Mouse (Mus musculus): Measurements from ENCODE around the gene Zgrf1. TPM values are rescaled to one million over a fixed set of nuclear protein-coding genes. Genes with fewer than 3 reads are reported as not detected.
A peak's percentile ranks its signal among the peaks of the same experiment; 100 is the strongest.

The Zgrf1 gene
- 19.8 and 22.3 TPM in 2 replicates for polyA plus RNA-seq (2016; fragmentation: Nextera tagmentation; extraction: Ambion mirVana)

DNA sequence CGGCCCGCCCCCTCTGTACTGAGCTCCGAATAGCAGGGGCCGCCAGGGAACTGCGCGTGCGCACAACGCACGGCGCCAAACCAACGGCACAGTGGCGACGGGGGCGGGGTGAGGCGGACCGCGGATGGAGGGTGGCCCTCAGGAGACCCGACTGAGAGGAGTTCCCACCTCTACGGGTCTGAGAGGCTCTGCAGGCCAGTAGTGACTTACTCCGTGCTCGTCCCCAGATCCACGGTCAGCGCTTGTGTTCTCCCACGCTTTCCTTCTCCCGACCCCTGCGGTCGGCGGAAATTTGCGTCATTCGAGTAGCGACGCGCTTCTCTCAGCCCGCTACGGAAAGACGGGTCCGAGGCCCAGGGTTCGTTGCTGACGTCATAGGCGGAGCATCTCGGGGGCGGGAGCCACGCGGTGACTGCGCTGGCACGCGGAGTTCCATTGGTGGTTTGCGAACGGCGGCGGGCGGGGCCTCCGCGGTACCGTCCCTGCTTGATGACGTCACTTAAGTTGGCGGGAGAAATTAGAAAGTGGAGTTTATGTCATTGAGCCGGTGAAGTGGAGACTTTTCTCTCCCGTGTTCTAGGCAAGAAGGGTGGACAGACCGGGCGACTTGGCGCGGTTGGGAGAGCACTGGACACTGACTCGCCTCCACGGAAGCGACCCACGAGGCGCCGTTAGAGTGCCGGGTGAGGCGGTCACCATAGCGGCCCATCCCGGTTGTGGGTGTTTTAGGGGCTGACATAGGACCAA, at the start of gene Zgrf1, which contains the start of gene Larp7:
Gene Zgrf1 (plus strand): TSS at position 517 of the 747 bp plus-strand sequence.
Gene Larp7 (minus strand): TSS at position 377 of the 747 bp plus-strand sequence.
- under 1% methylated on average over 73 of the region's 73 CpGs for WGBS
- Histone ChIP-seq H3K27me3 (replicated peaks; ENCODE audit: low read depth, poor library complexity, severe bottlenecking) (no peaks in the 10 kb centered on the region), H3K9me3 (no peaks in the 10 kb centered on the region), H3K36me3 (replicated peaks) (peaks cover 26% of the 10 kb centered on the region), H3K4me3 (peak within 1 kb of the TSS; percentile 87), H3K4me1 (peaks cover 16% of the 10 kb centered on the region), H3K27ac (replicated peaks) (peak within 1 kb of the TSS; percentile 94)
- peak; percentile 98 for DNase-seq (ENCODE audit: low spot score)

DNA sequence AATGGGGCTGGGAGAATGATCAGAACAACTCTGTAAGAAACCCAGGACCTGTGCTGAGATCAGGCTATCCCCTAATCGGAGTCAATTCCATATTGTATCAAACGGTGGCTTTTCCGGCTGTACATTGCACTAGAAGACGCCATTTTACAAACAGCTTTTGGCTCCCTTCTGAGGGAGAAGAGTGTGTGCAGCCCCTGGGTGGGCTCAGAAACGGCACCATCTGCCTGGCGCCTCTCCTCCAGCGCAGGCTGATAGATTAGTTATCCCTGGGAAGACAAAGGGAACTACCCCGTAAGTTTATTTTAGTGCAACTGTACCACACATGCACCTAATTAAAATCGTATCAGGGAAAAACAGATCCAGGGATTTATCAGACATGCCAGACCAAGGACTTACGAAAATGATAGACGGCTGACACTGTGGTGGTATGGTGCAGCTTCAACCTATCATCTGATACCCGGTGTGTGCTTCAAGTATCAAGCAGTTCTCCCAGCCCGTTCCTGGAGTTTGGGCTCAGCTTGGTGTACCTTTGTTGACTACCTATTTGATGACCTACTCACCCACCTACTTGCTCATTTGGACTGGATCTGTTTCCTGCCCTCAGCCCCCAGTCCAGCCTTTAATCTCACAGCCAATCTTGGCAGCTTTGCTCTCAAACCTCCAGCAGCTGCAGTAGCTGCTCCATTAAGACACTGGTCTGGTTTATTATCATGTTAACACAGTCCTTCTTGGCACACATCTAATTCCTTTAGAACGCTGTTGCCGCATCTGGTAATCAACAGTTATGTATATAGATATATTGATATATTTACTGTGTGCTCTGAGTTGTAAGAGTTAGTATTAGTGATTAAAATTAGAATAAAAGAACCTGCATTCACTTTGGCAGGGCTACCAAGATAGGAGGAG, 45.2 kb upstream of the Zgrf1 start:
- DNase-seq (ENCODE audit: low spot score), result no peak
- no peaks in the 10 kb centered on the region for H3K9me3 ChIP-seq
- H3K4me3 ChIP-seq, result no peak overlapping the region
- no peak overlapping the region for H3K27ac ChIP-seq (replicated peaks)
- no peaks in the 10 kb centered on the region for H3K4me1 ChIP-seq
- H3K27me3 ChIP-seq (replicated peaks; ENCODE audit: low read depth, poor library complexity, severe bottlenecking), result no peaks in the 10 kb centered on the region
- no peaks in the 10 kb centered on the region for H3K36me3 ChIP-seq (replicated peaks)
- 84% methylated on average over 15 of the region's 15 CpGs for WGBS

DNA sequence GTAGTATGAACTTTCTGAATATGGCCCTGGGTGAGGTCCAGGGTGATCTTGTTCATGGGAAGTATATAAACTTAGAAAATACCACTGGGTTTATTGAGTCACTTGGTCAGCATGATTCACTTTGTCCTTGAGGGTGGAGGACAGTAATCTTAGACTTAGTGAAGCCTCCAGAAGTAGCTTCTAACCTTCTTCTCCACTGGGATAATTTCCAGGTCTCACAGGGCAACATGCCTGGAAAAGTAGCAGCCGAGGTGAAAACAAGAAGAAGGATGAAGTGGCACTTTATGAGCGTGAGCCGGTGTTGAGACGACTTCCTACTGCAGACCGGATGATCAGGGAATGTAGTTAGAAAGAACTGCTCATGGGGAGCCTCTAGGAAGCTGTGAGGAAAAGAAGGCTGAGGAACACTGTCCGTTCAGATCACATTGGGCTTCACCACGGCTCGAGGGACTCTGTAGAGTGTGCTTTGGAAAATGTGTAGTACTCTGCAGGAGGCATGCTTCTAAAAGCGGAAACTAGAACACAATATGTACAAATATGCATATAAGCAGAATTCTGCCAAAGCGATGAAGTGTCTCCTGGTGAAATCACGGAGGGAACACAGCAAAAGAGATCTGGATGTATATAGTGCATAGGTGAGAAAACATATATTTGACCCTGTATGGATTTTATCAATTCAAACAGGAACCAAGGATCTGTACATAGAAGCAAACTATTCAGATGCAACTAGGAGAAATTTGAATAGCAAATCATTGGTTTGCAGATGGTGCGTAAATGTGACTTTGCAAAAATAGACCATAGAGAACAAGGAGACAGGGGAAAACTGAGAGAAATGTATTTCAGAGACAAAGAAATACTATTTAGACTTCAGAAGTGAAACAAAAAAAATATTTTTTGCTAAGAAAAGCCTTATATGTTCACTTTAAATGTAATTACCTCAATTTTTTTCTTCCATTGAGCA, 41.2 kb upstream of the Zgrf1 start:
- no peak for DNase-seq (ENCODE audit: low spot score)
- Histone ChIP-seq H3K4me1 (no peaks in the 10 kb centered on the region), H3K4me3 (no peak overlapping the region), H3K9me3 (no peaks in the 10 kb centered on the region), H3K27ac (replicated peaks) (no peak overlapping the region), H3K27me3 (replicated peaks; ENCODE audit: low read depth, poor library complexity, severe bottlenecking) (no peaks in the 10 kb centered on the region), H3K36me3 (replicated peaks) (no peaks in the 10 kb centered on the region)
- 87% methylated on average over 12 of the region's 12 CpGs for WGBS

DNA sequence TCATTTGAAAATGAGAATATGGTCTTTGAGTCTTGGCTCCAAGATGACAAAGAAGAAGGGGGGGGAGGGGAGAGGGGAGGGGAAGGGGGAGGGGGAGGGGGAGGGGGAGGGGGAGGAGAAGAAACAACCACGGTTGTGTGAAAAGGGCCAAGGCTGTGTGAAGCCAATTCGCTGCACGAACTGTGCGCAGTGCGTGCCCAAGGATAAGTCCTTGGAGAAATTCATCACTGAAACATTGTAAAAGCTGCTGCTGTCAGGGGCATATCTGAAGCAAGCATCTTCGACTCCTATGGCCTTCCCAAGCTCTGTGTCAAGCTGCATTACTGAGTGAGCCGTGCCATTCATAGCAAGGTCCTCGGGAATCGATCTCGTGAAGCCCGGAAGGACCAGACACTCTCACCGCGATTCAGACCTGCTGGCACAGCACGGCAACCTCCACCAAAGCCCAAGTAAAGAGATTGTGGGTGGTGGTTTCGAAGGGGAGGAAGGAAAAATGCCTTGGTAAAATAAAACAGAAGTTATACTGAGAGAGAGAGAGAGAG, 40.4 kb upstream of the Zgrf1 start:
- H3K9me3 ChIP-seq, result no peaks in the 10 kb centered on the region
- H3K4me3 ChIP-seq, result no peak overlapping the region
- no peak for DNase-seq (ENCODE audit: low spot score)
- H3K27me3 ChIP-seq (replicated peaks; ENCODE audit: low read depth, poor library complexity, severe bottlenecking), result no peaks in the 10 kb centered on the region
- no peak overlapping the region for H3K27ac ChIP-seq (replicated peaks)
- H3K36me3 ChIP-seq (replicated peaks), result no peaks in the 10 kb centered on the region
- 76% methylated on average over 15 of the region's 15 CpGs for WGBS
- H3K4me1 ChIP-seq, result no peaks in the 10 kb centered on the region

DNA sequence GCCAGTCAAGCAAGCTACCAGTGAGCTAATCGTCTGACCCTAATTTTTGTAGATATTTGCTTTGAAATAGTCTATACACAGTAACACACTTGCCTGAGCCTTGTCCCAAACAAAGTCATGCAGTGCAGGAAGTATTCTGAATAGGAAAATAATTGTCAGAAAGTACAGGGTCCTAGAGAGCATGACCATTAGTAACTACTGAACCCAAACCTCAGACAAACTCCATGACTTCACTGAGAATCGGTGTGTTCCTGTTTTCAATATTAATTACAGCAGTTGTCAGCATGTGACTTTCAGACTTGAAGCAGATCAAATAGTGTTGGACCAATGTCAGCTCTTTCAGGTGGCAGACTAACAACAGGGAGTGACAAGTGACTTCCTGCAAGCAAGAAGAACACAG, 39.6 kb upstream of the Zgrf1 start:
- no peaks in the 10 kb centered on the region for H3K27me3 ChIP-seq (replicated peaks; ENCODE audit: low read depth, poor library complexity, severe bottlenecking)
- no peak overlapping the region for H3K4me3 ChIP-seq
- no peaks in the 10 kb centered on the region for H3K4me1 ChIP-seq
- H3K9me3 ChIP-seq, result no peaks in the 10 kb centered on the region
- 81% methylated on average over 2 of the region's 2 CpGs for WGBS
- H3K27ac ChIP-seq (replicated peaks), result no peak overlapping the region
- no peak for DNase-seq (ENCODE audit: low spot score)
- H3K36me3 ChIP-seq (replicated peaks), result no peaks in the 10 kb centered on the region

DNA sequence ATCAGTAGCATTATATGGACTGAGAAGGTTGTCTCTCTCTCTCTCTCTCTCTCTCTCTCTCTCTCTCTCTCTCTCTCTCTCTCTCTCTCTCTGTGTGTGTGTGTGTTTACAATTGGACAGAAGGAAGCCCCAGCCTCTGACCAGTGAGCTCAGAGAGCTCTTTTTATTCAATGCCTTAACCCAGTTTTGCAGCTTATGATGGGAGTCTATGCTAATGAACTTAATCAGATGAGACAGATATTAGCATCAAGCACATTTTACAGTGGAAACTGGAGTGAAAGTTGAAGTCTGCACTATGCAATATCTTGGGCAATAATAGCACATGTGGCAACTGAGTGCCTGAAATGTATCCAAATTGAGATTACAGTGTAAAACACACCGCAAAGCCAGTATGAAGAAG, 38.0 kb upstream of the Zgrf1 start:
- no peak overlapping the region for H3K4me3 ChIP-seq
- H3K36me3 ChIP-seq (replicated peaks), result no peaks in the 10 kb centered on the region
- no peak for DNase-seq (ENCODE audit: low spot score)
- no peaks in the 10 kb centered on the region for H3K9me3 ChIP-seq
- H3K27ac ChIP-seq (replicated peaks), result no peak overlapping the region
- no peaks in the 10 kb centered on the region for H3K4me1 ChIP-seq
- WGBS, result 91% methylated on average over 1 of the region's 1 CpGs
- no peaks in the 10 kb centered on the region for H3K27me3 ChIP-seq (replicated peaks; ENCODE audit: low read depth, poor library complexity, severe bottlenecking)

DNA sequence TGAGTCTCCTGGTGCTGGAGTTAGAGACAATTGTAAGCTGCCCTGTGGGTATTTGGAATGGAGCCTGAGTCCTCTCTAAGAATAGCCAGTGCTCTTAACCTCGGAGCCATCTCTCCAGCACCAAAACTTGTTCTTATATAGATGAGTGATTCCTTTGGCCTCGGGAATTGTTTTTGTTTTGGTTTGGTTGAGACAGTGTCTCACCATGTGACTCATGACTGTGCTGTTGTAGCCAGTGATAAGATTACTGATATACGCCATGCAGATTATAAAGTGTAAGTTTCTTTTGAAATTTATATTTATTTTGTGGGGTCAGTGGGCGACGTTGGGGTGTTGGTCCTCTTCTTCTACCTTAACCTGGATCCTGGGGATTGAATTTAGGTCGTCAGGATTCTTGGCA, 33.0 kb upstream of the Zgrf1 start:
- no peak for DNase-seq (ENCODE audit: low spot score)
- no peaks in the 10 kb centered on the region for H3K27me3 ChIP-seq (replicated peaks; ENCODE audit: low read depth, poor library complexity, severe bottlenecking)
- H3K9me3 ChIP-seq, result no peaks in the 10 kb centered on the region
- no peak overlapping the region for H3K27ac ChIP-seq (replicated peaks)
- no peaks in the 10 kb centered on the region for H3K36me3 ChIP-seq (replicated peaks)
- H3K4me3 ChIP-seq, result no peak overlapping the region
- WGBS, result 81% methylated on average over 6 of the region's 6 CpGs
- no peaks in the 10 kb centered on the region for H3K4me1 ChIP-seq

DNA sequence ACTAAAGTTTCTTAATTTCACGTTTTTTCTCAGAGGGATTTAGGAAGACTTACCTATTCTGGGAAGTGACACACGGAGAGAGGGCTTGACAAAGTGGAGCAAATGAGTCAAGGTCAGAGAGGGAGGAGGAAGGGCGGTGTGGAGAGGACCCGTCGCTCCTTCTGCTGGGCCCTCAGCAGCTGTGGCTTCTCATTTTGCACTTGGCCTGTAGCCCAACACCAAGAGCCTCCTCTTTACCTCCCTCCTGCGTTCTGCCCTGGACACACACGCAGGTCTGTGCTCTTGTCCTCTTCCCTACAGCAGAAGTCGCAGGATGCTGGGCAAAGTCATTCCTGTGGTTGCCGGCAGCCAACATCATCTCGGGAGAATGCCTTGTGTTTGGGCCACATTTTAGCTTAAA, 32.1 kb upstream of the Zgrf1 start:
- no peak for DNase-seq (ENCODE audit: low spot score)
- 86% methylated on average over 10 of the region's 10 CpGs for WGBS

DNA sequence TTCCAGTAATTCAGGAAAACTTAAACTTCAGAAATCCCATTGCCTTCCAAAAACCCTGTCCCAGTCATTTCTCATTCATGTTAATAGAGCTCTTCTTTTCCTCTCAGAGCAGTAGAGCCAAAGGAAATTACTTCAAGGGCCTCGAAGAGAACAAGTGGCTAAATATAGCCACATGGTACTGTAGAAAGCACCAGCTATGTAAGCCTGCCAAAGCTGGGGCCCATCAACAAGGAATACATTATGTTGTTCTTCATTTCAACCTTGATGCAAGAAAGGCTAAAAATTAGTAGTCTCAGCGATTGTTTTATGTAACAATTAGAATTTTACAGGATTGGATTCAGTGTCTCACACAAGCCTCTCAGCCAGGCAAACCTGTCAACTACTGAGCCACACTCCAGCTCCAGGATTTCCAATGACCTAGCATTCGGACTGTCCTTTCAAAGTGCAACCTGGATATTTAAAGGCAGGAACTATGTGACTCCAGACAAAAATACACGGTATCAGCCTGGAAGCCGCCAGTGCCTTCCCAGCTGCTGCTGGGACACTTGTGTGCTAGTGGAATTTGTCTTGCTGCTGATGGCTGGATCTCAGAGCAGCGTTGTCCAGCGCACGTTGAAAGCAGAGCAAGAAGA, 28.0 kb upstream of the Zgrf1 start:
- H3K36me3 ChIP-seq (replicated peaks), result no peaks in the 10 kb centered on the region
- DNase-seq (ENCODE audit: low spot score), result no peak
- 83% methylated on average over 8 of the region's 8 CpGs for WGBS
- H3K27me3 ChIP-seq (replicated peaks; ENCODE audit: low read depth, poor library complexity, severe bottlenecking), result no peaks in the 10 kb centered on the region
- no peaks in the 10 kb centered on the region for H3K9me3 ChIP-seq
- no peak overlapping the region for H3K4me3 ChIP-seq
- H3K4me1 ChIP-seq, result no peaks in the 10 kb centered on the region
- H3K27ac ChIP-seq (replicated peaks), result no peak overlapping the region

More for the DNA sequence above, 32.1 kb upstream of the Zgrf1 start:
- Histone ChIP-seq H3K27me3 (replicated peaks; ENCODE audit: low read depth, poor library complexity, severe bottlenecking) (no peaks in the 10 kb centered on the region), H3K27ac (replicated peaks) (no peak overlapping the region), H3K4me1 (no peaks in the 10 kb centered on the region), H3K9me3 (no peaks in the 10 kb centered on the region), H3K4me3 (no peak overlapping the region), H3K36me3 (replicated peaks) (no peaks in the 10 kb centered on the region)

DNA sequence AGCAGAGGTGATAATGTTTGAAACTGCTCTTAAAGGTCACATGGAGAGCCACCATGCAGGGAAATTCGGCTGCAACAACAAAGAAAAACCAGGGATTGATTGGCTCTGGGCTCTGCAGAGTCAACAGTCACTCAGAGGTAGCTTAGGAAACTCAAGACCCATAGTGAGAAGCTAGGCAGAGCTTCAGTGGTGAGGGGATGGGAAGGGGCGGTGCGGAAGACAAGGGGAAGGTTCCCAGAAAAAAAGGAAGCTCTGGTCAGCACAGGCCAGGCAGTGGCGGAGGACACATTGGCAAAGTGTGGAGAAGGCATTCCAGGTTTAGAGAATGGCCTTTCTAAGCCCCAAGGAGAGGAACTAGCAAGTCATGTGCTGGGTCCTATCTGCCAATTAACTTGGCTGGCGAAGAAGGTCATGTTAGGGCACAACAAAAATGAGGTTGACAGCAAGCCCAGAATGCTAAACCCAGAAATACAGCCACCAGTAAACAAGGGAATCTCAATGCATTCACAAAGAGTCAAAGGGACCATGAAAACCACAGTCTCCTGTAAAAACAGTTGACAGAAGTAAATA, 25.7 kb upstream of the Zgrf1 start:
- H3K4me1 ChIP-seq, result no peaks in the 10 kb centered on the region
- H3K9me3 ChIP-seq, result no peaks in the 10 kb centered on the region
- DNase-seq (ENCODE audit: low spot score), result no peak
- no peak overlapping the region for H3K4me3 ChIP-seq
- H3K27me3 ChIP-seq (replicated peaks; ENCODE audit: low read depth, poor library complexity, severe bottlenecking), result no peaks in the 10 kb centered on the region
- H3K36me3 ChIP-seq (replicated peaks), result no peaks in the 10 kb centered on the region
- no peak overlapping the region for H3K27ac ChIP-seq (replicated peaks)
- 78% methylated on average over 5 of the region's 5 CpGs for WGBS

DNA sequence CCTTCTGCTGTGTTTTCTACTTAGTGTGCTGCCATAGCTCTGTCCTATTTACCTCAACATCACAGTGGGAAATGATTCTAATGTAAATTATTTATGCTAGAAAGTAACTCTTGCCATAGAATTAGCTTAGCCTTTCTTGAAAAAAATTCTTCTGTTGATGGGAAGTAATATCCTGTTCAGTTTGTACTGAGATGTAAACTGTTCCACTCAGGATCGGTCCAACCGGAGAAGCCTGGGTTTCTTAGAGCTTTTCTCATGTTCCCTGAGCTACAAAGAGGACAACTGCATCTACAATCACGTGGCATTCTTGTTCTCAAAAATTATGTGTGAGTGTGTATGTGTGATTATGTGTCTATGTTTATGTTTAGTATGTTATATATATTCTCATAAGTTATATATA, 24.1 kb upstream of the Zgrf1 start:
- no peak for DNase-seq (ENCODE audit: low spot score)
- Histone ChIP-seq H3K9me3 (no peaks in the 10 kb centered on the region), H3K4me3 (no peak overlapping the region), H3K27me3 (replicated peaks; ENCODE audit: low read depth, poor library complexity, severe bottlenecking) (no peaks in the 10 kb centered on the region), H3K36me3 (replicated peaks) (no peaks in the 10 kb centered on the region), H3K27ac (replicated peaks) (no peak overlapping the region), H3K4me1 (no peaks in the 10 kb centered on the region)
- WGBS, result 88% methylated on average over 3 of the region's 3 CpGs
